Mouse (Mus musculus) midbrain, postnatal 0 days (tissue): ENCODE measurements around the gene Hcrtr1. TPM values are rescaled to one million over a fixed set of nuclear protein-coding genes. Genes with fewer than 3 reads are reported as not detected.

Source experiments
- ATAC-seq: fragments of 200-750 bp; cut with Nextera tagmentation; 2 replicates; pipeline ENCODE4 v1.8.0; 2017; ENCODE audit warnings: moderate number of reproducible peaks, mild to moderate bottlenecking, moderate TSS enrichment, moderate library complexity; ENCODE audit not compliant: low FRiP score
- DNase-seq: peaks from one replicate; pipeline ENCODE4 v3.0.0-alpha.2; 2015; ENCODE audit warnings: low spot score
- H3K27ac ChIP-seq: fragments of 300-500 bp; sonication (generic); 2 replicates; pipeline ENCODE4 v1.5.1; 2014; ENCODE audit warnings: low read depth, mild to moderate bottlenecking, low read length, mixed read lengths
- H3K27me3 ChIP-seq: fragments of 300-500 bp; sonication (generic); 2 replicates; pipeline ENCODE4 v1.6.1; 2014; ENCODE audit warnings: low read length, control low read depth, mixed read lengths; ENCODE audit not compliant: insufficient read depth
- H3K36me3 ChIP-seq: fragments of 300-500 bp; sonication (generic); 2 replicates; pipeline ENCODE4 v1.6.1; 2014; ENCODE audit warnings: low read length, control low read depth, mixed read lengths; ENCODE audit not compliant: insufficient read depth
- H3K4me1 ChIP-seq: fragments of 300-500 bp; sonication (generic); 2 replicates; pipeline ENCODE4 v1.6.1; 2014; ENCODE audit warnings: mild to moderate bottlenecking, control low read depth, antibody characterized with exemption, low read length, mixed read lengths; ENCODE audit not compliant: insufficient read depth
- H3K4me2 ChIP-seq: fragments of 300-500 bp; sonication (generic); 2 replicates; pipeline ENCODE4 v1.6.1; 2014; ENCODE audit warnings: low read depth, mild to moderate bottlenecking, low read length, mixed read lengths; ENCODE audit not compliant: poor library complexity, severe bottlenecking
- H3K4me3 ChIP-seq: fragments of 300-500 bp; sonication (generic); 2 replicates; pipeline ENCODE4 v1.5.1; 2014; ENCODE audit warnings: low read depth, mild to moderate bottlenecking, low read length, moderate library complexity
- H3K9ac ChIP-seq: fragments of 300-500 bp; sonication (generic); replicated peaks from 2 replicates; pipeline ENCODE4 v1.6.1; 2014; ENCODE audit warnings: mild to moderate bottlenecking, low read length, moderate library complexity, mixed read lengths; ENCODE audit not compliant: poor library complexity, severe bottlenecking
- H3K9me3 ChIP-seq: fragments of 300-500 bp; sonication (generic); 2 replicates; pipeline ENCODE4 v1.6.1; 2016; ENCODE audit warnings: low read length, control low read depth
- CTCF ChIP-seq: IDR thresholded peaks from 2 replicates; pipeline ENCODE4 v1.5.1; 2016; ENCODE audit warnings: antibody characterized with exemption, mild to moderate bottlenecking
- WGBS: fragments of 180-500 bp; shearing (Covaris S2); extraction: QIAGEN DNeasy Blood & Tissue Kit; methylation state at CpG from one replicate; pipeline ENCODE4 v1.1.7; 2014; 5-methylcytosine and 5-hydroxymethylcytosine counted together
- polyA plus RNA-seq: library from polyadenylated mRNA; unstranded; fragments of >200 nt; fragmentation: Nextera tagmentation; extraction: Ambion mirVana; gene quantifications from 2 replicates; pipeline ENCODE4 v1.2.1, GENCODE M21; 2015
- total RNA-seq: library from RNA; depleted of rRNA; stranded (reverse); fragments of >200 nt; gene quantifications from 2 replicates; pipeline ENCODE4 v1.2.3, GENCODE M21; 2014

The Hcrtr1 gene
- total and polyA plus RNA-seq, 2 experiments from 2014 or later, result 13.9 to 20.4 TPM

DNA sequence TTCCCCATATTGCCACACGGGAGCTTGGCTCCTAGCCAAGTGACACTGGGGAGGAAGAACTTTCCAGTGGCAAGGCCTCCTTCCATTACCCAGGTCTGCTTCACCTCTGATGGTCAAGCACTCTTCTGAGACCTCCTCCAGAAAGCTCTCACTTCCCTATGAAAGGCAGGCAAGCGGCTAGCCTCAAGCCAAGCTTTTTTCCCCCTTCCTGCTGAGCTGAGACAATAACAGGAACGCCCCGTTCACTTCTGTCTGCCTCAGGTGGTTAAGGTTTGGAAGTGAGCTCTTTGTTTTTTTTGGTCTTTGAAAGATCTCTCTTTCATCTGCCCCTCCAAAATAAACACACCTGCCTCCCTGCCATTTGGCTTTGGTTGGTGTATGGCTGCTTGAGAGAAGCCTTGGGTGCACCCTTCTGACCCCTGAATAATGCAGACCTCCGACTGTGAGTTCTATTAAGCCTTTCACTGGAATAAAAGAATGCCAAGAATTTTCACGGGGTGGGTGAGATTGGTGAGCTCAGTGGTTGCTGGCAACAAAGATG, 37.0 kb downstream of the Hcrtr1 start, which contains the start of gene Pef1:
TSS of gene Pef1 (plus strand) at position 448 of the 541 bp plus-strand sequence.
- Histone ChIP-seq H3K4me2 (no peak within 1 kb of the TSS), H3K27ac (no peak within 1 kb of the TSS), H3K4me3 (no peak within 1 kb of the TSS), H3K27me3 (no peaks in the 10 kb centered on the region), H3K9ac (no peak within 1 kb of the TSS), H3K36me3 (no peaks in the 10 kb centered on the region), H3K9me3 (0 out of 2 replicates have a peak, but pooled peaks cover 3% of the 10 kb centered on the region), H3K4me1 (peaks cover 3% of the 10 kb centered on the region; the same call in 1 of the 2 replicates)
- 5% methylated on average over 6 of the region's 6 CpGs for WGBS
- DNase-seq (no peak), ATAC-seq (no peak)
- TF ChIP-seq CTCF, result no peak

DNA sequence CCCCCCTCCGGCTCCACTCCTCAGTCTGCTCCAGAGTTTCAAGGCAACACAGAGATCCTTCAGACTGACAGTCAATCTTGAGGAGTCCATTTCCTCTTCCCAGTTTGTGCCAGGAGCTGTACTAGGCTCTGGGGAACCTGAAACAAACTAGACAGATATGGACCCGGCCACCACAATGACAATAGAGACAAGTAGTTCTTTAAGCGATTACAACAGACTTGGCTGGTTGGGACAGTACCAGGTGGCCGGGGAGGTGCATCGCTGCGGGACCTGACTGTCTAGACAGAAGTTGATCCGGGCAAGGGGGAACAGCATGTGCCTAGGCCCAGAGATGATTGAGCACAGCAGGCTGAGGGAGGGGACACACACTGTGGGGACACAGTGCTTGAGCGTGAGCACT, 38.0 kb downstream of the Hcrtr1 start:
- WGBS, result 28% methylated on average over 8 of the region's 8 CpGs
- no peak overlapping the region for H3K27ac ChIP-seq
- DNase-seq (peak; percentile 61), ATAC-seq (no peak)
- H3K36me3 ChIP-seq, result no peaks in the 10 kb centered on the region
- no peak overlapping the region for H3K4me2 ChIP-seq
- H3K9me3 ChIP-seq, result 0 out of 2 replicates have a peak, but pooled peaks cover 3% of the 10 kb centered on the region
- H3K4me1 ChIP-seq, result peaks cover 3% of the 10 kb centered on the region; the same call in 1 of the 2 replicates
- H3K9ac ChIP-seq, result no peak overlapping the region
- no peak for TF ChIP-seq CTCF
- no peak overlapping the region for H3K4me3 ChIP-seq
- no peaks in the 10 kb centered on the region for H3K27me3 ChIP-seq

DNA sequence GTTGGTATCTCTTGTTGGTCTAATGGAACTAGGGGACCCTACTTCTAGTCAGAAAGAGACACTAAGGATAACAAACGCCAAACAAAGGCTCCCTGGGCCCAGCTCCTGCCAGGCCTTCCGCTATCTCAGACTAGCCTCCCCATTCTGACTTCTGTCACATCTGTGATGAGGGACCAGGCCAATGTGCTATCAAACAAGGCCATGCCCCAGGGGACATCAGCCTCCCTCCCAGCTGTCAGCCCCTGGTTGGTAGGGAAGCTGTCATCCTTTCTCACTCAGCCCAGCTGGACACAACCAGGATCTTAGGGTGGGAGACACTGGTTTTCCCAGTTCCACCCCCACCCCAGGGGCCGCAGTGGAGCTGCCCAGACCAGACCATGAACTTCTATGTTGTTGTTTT, 44.0 kb downstream of the Hcrtr1 start:
- Histone ChIP-seq H3K9ac (no peak overlapping the region), H3K4me3 (no peak overlapping the region), H3K27me3 (no peaks in the 10 kb centered on the region), H3K36me3 (no peaks in the 10 kb centered on the region), H3K4me1 (no peaks in the 10 kb centered on the region), H3K9me3 (no peaks in the 10 kb centered on the region), H3K27ac (no peak overlapping the region), H3K4me2 (no peak overlapping the region)
- DNase-seq (no peak), ATAC-seq (no peak)
- TF ChIP-seq CTCF, result no peak
- WGBS, result 42% methylated on average over 3 of the region's 3 CpGs

DNA sequence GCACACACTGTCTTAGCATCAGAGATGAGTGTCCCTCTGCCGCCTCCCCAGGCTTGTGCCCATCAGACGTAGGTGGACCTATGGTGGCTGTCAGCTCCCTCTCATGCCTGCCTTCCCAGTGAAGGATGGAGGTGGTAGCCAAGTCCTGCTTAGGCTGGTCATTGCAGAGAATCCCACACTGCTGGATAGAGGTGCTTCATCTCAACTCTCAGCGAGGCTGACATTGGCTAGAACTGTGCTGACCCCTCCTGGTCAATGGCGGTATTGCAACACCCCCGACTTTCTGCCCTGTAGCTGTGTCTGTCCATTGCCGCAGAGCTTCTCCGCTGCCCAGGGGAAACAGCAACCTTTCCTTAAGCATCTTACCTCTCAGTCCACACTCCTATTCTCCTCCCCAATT, 51.9 kb downstream of the Hcrtr1 start:
- 8% methylated on average over 7 of the region's 7 CpGs for WGBS
- TF ChIP-seq CTCF, result peak; percentile 100
- Histone ChIP-seq H3K27ac (no peak overlapping the region), H3K4me3 (no peak overlapping the region), H3K4me1 (no peaks in the 10 kb centered on the region; the same call in 1 of the 2 replicates), H3K4me2 (no peak overlapping the region), H3K9me3 (no peaks in the 10 kb centered on the region), H3K9ac (no peak overlapping the region), H3K36me3 (no peaks in the 10 kb centered on the region), H3K27me3 (no peaks in the 10 kb centered on the region)
- peak; percentile 58; the same call in 1 of the 2 replicates for ATAC-seq
- peak; percentile 89 for DNase-seq

GRCm38 (mm10) chr4:130085246-130085820, 53.8 kb downstream of the Hcrtr1 start:
- TF ChIP-seq CTCF, result no peak
- no peak for DNase-seq
- no peaks in the 10 kb centered on the region; the same call in 1 of the 2 replicates for H3K4me1 ChIP-seq
- no peak overlapping the region for H3K4me2 ChIP-seq
- H3K27me3 ChIP-seq, result no peaks in the 10 kb centered on the region
- no peaks in the 10 kb centered on the region for H3K36me3 ChIP-seq
- no peak overlapping the region for H3K27ac ChIP-seq
- no peaks in the 10 kb centered on the region for H3K9me3 ChIP-seq
- WGBS, result 68% methylated on average over 12 of the region's 12 CpGs
- ATAC-seq, result no peak
- H3K4me3 ChIP-seq, result no peak overlapping the region
- no peak overlapping the region for H3K9ac ChIP-seq

DNA sequence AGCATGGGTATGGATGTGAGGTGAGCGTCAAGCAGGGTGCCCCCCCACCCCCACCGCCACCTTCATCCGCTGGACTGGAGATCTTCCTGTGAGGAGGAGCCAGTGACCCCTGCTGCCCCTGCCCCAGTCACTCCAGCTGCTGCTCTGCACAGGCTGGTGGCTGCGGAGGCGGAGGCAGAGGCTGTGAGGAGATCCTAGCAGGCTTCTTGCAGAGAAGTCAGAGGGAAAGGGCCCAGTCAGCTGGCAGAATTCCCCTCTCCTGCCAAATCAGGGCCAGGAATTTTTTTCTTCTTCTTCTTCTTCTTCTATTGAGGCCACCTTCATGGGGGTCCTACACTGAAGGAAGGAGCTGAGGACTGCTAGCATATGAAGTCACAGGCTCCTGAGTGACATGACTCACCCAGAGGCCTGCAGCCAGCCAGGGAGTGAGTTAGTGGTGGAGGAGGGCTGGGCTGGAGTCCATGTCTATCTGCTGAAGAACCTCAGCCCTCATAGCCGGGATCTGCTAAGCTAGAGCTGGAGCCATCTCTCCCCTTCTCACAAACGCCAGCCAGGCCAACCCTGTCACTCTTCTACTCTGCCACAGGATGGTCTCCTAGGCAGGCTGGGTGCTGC, 54.7 kb downstream of the Hcrtr1 start:
- H3K27me3 ChIP-seq, result no peaks in the 10 kb centered on the region
- H3K36me3 ChIP-seq, result no peaks in the 10 kb centered on the region
- H3K9me3 ChIP-seq, result no peaks in the 10 kb centered on the region
- H3K4me3 ChIP-seq, result no peak overlapping the region
- 50% methylated on average over 7 of the region's 7 CpGs for WGBS
- TF ChIP-seq CTCF, result no peak
- H3K9ac ChIP-seq, result no peak overlapping the region
- no peak overlapping the region for H3K27ac ChIP-seq
- H3K4me1 ChIP-seq, result no peaks in the 10 kb centered on the region; the same call in 1 of the 2 replicates
- DNase-seq (no peak), ATAC-seq (no peak)
- H3K4me2 ChIP-seq, result no peak overlapping the region
